Mouse (Mus musculus): Measurements from ENCODE around the gene Catip. TPM values are rescaled to one million over a fixed set of nuclear protein-coding genes. Genes with fewer than 3 reads are reported as not detected.
"Not testable (repeated sequence)": the region's sequence is repeated elsewhere in the genome, so short reads cannot be mapped to it uniquely, and the experiment has no call there.

Catip gene
- total RNA-seq, 2 experiments from 2014 or later = 0.48 to 0.50 TPM

- DNase-seq (ENCODE audit: low spot score in 2 of 2) = no peak
These were observed 21.5 kb downstream of the Catip start for GRCm38 (mm10) chr1:74383385-74383784.

- DNase-seq (ENCODE audit: low spot score in 2 of 2) = no peak
These were observed 22.6 kb downstream of the Catip start for GRCm38 (mm10) chr1:74384525-74384924.

- DNase-seq (ENCODE audit: low spot score in 2 of 2) = no peak
These were observed 23.2 kb downstream of the Catip start for GRCm38 (mm10) chr1:74385064-74385463.

DNA sequence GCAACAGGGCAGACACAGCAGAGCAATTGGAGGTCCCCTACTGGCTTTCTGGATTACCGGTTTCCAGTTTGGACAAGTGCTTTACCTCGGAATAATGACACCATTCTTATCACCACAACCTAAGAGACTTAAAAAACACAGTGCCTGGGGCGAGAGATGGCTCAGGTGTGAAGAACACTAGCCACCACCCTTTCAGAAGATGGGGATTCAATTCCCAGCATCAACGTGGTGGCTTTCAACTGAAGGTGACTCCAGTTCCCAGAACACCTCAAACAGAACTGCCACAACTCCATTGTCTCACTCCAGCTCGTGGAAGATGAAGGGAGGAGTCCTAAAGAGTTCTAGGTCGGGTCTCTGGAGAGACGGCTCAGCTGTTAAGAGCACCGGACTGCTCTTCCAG lies 23.6 kb downstream of the Catip start:
- no peak for DNase-seq (ENCODE audit: low spot score in 2 of 2)

DNA sequence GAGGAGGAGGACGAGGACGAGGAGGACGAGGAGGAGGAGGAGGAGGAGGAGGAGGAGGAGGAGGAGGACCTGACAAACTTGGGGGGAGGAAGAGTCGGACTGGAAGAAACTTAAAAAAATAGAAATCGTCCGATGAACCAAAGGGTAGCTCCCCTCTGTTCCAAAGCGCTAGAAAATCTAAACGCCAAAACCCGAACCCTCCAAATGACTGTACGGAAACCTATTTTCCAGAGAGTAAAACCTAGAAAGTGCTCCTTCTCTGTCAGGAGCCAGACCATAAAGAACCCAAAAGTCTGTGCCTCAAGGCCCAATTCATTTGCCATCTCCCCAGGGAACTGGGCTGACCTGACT lies 24.4 kb downstream of the Catip start:
- no peak for DNase-seq (ENCODE audit: low spot score in 2 of 2)

- DNase-seq (ENCODE audit: low spot score in 2 of 2) = peak; percentile 87 to 92
These were observed 24.9 kb downstream of the Catip start for GRCm38 (mm10) chr1:74386714-74387385.

- no peak for DNase-seq (ENCODE audit: low spot score in 2 of 2)
These were observed 25.6 kb downstream of the Catip start for GRCm38 (mm10) chr1:74387386-74387988.

- no peak for DNase-seq (ENCODE audit: low spot score in 2 of 2)
These were observed 26.6 kb downstream of the Catip start for GRCm38 (mm10) chr1:74388398-74388920.

- DNase-seq (ENCODE audit: low spot score in 2 of 2) = no peak
These were observed 28.0 kb downstream of the Catip start for GRCm38 (mm10) chr1:74389831-74390286.

GRCm38 (mm10) chr1:74390287-74390906 lies 28.5 kb downstream of the Catip start:
- no peak for DNase-seq (ENCODE audit: low spot score in 2 of 2)

GRCm38 (mm10) chr1:74390924-74391748 lies 29.2 kb downstream of the Catip start, which contains the start of gene Ctdsp1:
Gene Ctdsp1, plus strand, starts transcription at chr1:74391509.
- peak; percentile 92 to 94 for DNase-seq (ENCODE audit: low spot score in 2 of 2)

DNA sequence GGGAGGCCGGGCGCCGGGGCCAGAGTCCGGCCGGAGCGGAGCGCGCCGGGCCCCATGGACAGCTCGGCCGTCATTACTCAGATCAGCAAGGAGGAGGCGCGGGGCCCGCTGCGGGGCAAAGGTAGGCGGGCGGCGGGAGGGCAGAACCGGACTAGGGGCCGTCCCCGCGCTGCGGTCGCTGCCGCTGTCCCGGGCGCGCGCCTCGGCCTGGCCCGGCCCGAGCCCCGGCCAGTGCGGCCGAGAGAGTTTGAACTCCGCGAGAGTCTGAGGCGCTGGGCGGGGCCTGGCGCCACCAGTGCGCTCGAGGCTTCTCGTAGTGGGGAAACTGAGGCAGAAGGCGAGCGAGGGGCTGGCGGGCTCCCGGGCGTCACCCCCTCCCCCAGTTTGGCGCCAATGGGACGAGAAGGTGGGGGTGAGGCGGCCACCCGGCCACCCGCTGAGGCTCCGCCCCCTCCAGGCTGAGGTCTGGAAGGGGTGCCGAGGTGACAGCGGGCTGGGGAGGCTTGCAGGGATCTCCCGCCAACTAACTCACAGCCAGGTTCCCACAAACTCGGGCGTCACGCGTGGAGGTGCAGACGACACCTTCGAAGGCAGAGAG lies 30.0 kb downstream of the Catip start:
- DNase-seq (ENCODE audit: low spot score in 2 of 2) = peak; percentile 47 to 62

DNA sequence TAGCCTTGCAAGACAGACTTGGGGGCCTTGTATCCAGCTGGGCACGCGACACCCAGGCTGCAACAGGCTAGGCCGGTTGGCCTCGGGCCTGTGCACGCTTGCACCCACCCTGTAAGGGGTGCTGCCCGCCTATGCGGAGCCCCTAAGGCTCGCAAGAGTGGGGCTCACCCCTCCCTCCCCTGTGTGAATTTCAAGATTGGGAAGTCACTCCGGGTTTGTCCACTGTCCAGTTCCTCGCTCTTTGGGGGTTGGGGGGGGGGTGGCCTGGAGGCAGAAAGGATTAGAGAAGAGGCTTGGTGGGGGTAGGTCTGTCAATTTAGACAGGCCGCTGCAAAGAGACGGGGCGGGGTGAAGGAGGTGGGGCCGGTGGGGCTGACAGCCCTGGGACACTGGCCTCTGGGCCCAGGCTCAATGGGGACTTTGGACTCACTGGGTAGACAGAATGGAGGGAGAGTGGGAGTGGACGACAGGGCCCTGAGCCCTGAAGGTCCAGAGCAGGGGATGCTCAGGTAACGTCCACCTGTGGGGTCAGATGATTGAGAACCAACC lies 30.6 kb downstream of the Catip start:
- no peak for DNase-seq (ENCODE audit: low spot score in 2 of 2)

GRCm38 (mm10) chr1:74393010-74393409 lies 31.1 kb downstream of the Catip start:
- DNase-seq (ENCODE audit: low spot score in 2 of 2) = no peak

DNA sequence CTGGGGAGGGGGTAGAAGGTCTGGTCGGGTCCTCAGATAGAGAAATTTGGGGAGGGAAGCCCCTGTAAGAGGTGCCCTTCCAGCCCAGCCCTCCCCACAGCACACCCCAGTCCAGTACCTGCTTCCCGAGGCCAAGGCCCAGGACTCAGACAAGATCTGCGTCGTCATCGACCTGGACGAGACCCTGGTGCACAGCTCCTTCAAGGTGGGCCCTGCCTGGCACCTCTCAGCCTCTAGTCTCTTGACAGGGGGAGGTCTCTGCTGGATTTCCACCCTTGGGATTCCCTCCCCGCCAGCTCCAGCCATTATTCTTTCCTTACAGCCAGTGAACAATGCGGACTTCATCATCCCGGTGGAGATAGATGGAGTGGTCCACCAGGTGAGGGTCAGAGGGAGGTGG lies 31.8 kb downstream of the Catip start:
- DNase-seq (ENCODE audit: low spot score in 2 of 2) = no peak

- DNase-seq (ENCODE audit: low spot score in 2 of 2) = no peak
These were observed 32.4 kb downstream of the Catip start for GRCm38 (mm10) chr1:74394311-74394710.

DNA sequence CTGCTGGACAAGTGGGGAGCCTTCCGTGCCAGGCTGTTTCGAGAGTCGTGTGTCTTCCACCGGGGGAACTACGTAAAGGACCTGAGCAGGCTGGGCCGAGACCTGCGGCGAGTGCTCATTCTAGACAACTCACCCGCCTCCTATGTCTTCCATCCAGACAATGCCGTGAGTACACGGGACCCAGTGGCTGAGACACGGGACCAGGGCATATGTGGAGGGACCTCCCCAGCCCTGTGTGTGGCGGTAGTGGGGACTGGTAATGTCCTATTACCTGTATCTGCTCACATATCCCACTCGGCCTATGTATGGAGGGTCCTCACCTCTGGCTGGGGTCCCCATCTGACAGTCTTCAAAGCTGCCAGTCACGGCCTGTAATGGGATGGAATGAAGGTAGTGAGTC lies 33.0 kb downstream of the Catip start:
- DNase-seq (ENCODE audit: low spot score in 2 of 2) = no peak

- DNase-seq (ENCODE audit: low spot score in 2 of 2) = no peak
These were observed 33.4 kb downstream of the Catip start for GRCm38 (mm10) chr1:74395290-74395689.

- DNase-seq (ENCODE audit: low spot score in 2 of 2) = not testable (repeated sequence)
These were observed 34.7 kb downstream of the Catip start for GRCm38 (mm10) chr1:74396456-74397222.
